ENCODE assay signal across 8 mouse cellular contexts in the genomic region with DNA sequence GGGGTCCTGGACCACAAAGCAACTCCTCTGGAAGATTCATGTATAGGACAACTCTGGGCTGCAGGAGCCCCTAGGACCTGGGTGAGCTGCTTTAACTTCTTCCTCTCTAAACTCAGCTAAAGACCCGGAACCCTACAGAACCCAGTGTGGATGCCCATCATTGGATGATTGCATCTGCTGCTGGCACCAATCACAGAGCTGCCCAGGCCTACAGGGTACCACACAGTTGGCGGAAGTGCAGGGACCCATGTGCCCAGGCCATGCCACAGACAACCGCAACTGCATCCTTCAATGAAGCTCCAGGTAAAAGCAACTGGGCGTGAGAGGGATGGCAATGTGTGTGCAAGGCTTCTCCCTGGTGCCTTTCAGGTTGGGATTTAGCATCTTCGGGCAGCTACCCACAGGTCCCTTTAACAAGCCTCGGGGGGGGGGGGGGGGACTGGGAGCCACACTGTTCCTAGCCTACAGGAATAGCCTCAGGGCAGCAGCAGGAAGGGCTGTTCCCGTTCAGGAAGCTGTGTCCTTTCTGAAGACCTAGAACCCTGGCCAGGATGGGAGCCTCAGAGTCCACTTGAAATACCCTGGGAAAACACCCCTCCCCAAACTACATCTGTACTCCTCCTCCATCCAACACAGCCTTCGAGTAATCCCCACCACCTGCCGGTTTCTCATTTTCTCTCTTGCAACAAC.
DNase-seq lines count a peak whose midpoint lies in the region; ATAC-seq and TF ChIP-seq lines count a peak whose summit lies in the region.

No protein-coding gene starts in this region.

- no peak for TF ChIP-seq POLR2A in thymus, adult 2 months (IDR thresholded peaks at IDR 0.05; ENCODE audit: control insufficient read depth, extremely low read depth, insufficient read depth, low read length, poor library complexity)

- peak; percentile 97 for DNase-seq in heart, adult 11 months
- DNase-seq in heart, adult 9 months (ENCODE audit: low spot score in 2 of 2): no peak
- DNase-seq in thymus, adult 2 months: no peak
- DNase-seq in thymus, postnatal 10 days (ENCODE audit: low spot score in 2 of 2): no peak
- no peak for DNase-seq in hindbrain, postnatal 0 days (ENCODE audit: low spot score)
- DNase-seq in retina, embryonic 14.5 days (ENCODE audit: low spot score): no peak
- no peak for DNase-seq in c-Kit-positive CD71-positive TER-119-positive erythroid progenitor cells, embryonic 14.5 days (ENCODE audit: low spot score)

- H3K27me3 ChIP-seq in thymus, adult 2 months (ENCODE audit: control insufficient read depth, insufficient read depth, low read length): no peaks in the 10 kb centered on the region
- H3K27me3 ChIP-seq in hindbrain, postnatal 0 days (ENCODE audit: insufficient read depth, low read length): no peaks in the 10 kb centered on the region
- no peaks in the 10 kb centered on the region for H3K27me3 ChIP-seq in stomach, embryonic 16.5 days (ENCODE audit: control insufficient read depth, insufficient read depth, low read length)

- TF ChIP-seq CTCF in thymus, adult 2 months (IDR thresholded peaks at IDR 0.05; ENCODE audit: borderline replicate concordance, control insufficient read depth, extremely low read depth, insufficient read depth, low read length, poor library complexity): no peak
- TF ChIP-seq CTCF in hindbrain, postnatal 0 days (IDR thresholded peaks at IDR 0.05; ENCODE audit: low read depth): no peak

- ATAC-seq in hindbrain, postnatal 0 days: no peak
- 0 out of 2 replicates have a peak, but pooled peaks have one; percentile 12 for ATAC-seq in stomach, embryonic 16.5 days (ENCODE audit: insufficient read depth, low FRiP score)

- H3K9ac ChIP-seq in hindbrain, postnatal 0 days (replicated peaks; ENCODE audit: low read length): no peak overlapping the region
- H3K9ac ChIP-seq in stomach, embryonic 16.5 days (ENCODE audit: low read length): no peak overlapping the region

- no peaks in the 10 kb centered on the region for H3K9me3 ChIP-seq in hindbrain, postnatal 0 days (ENCODE audit: low read length)
- H3K9me3 ChIP-seq in stomach, embryonic 16.5 days (replicated peaks; ENCODE audit: control insufficient read depth, low read length): no peaks in the 10 kb centered on the region

- no peak overlapping the region for H3K4me3 ChIP-seq in thymus, adult 2 months (ENCODE audit: control insufficient read depth, insufficient read depth, low read length)
- no peak overlapping the region for H3K4me3 ChIP-seq in hindbrain, postnatal 0 days (ENCODE audit: low read length)
- H3K4me3 ChIP-seq in stomach, embryonic 16.5 days (replicated peaks; ENCODE audit: low read length): no peak overlapping the region

- 54% methylated on average over 9 of the region's 9 CpGs for WGBS in thymus, adult 2 months
- 54% methylated on average over 9 of the region's 9 CpGs for WGBS in hindbrain, postnatal 0 days
- 52% methylated on average over 9 of the region's 9 CpGs for WGBS in stomach, embryonic 16.5 days

- no peaks in the 10 kb centered on the region for H3K36me3 ChIP-seq in thymus, adult 2 months (ENCODE audit: control insufficient read depth, insufficient read depth, low read length)
- H3K36me3 ChIP-seq in hindbrain, postnatal 0 days (ENCODE audit: insufficient read depth, low read length): no peaks in the 10 kb centered on the region
- H3K36me3 ChIP-seq in stomach, embryonic 16.5 days (ENCODE audit: control insufficient read depth, insufficient read depth, low read length): no peaks in the 10 kb centered on the region

- peak overlapping the region; percentile 80; the same call in 1 of the 2 replicates for H3K27ac ChIP-seq in thymus, adult 2 months (ENCODE audit: control insufficient read depth, insufficient read depth, low read length)
- peak overlapping the region; percentile 70 for H3K27ac ChIP-seq in hindbrain, postnatal 0 days
- peak overlapping the region; percentile 50 for H3K27ac ChIP-seq in stomach, embryonic 16.5 days (ENCODE audit: low read length)

- H3K4me2 ChIP-seq in hindbrain, postnatal 0 days (ENCODE audit: low read depth, low read length): no peak overlapping the region
- H3K4me2 ChIP-seq in stomach, embryonic 16.5 days (ENCODE audit: low read depth, low read length): no peak overlapping the region

- peaks cover 59% of the 10 kb centered on the region for H3K4me1 ChIP-seq in thymus, adult 2 months (replicated peaks; ENCODE audit: control insufficient read depth, insufficient read depth, low read length)
- peaks cover 33% of the 10 kb centered on the region for H3K4me1 ChIP-seq in hindbrain, postnatal 0 days (ENCODE audit: insufficient read depth, low read length)
- peaks cover 54% of the 10 kb centered on the region for H3K4me1 ChIP-seq in stomach, embryonic 16.5 days (ENCODE audit: control insufficient read depth, insufficient read depth, low read length)
